Mouse (Mus musculus) heart, embryonic 10.5 days (tissue): ENCODE results near the gene Cacng7. TPM values are rescaled to one million over a fixed set of nuclear protein-coding genes. Genes with fewer than 3 reads are reported as not detected.
A peak's percentile ranks its signal among the peaks of the same experiment; 100 is the strongest.

ENCODE experiments used
- DNase-seq: peaks from one replicate; pipeline ENCODE4 v3.0.0-alpha.2; 2017; ENCODE audit warnings: low spot score
- H3K27ac ChIP-seq: fragments of 300-500 bp; sonication (generic); 2 replicates; pipeline ENCODE4 v1.5.1; 2016; ENCODE audit warnings: mild to moderate bottlenecking
- H3K27me3 ChIP-seq: fragments of 300-500 bp; sonication (generic); 2 replicates; pipeline ENCODE4 v1.6.1; 2016; ENCODE audit warnings: mild to moderate bottlenecking; ENCODE audit not compliant: poor library complexity, insufficient read depth, severe bottlenecking
- H3K36me3 ChIP-seq: fragments of 300-500 bp; sonication (generic); 2 replicates; pipeline ENCODE4 v1.6.1; 2016; ENCODE audit warnings: mild to moderate bottlenecking, moderate library complexity
- H3K4me1 ChIP-seq: fragments of 300-500 bp; sonication (generic); 2 replicates; pipeline ENCODE4 v1.6.1; 2016; ENCODE audit warnings: mild to moderate bottlenecking
- H3K4me3 ChIP-seq: fragments of 300-500 bp; sonication (generic); 2 replicates; pipeline ENCODE4 v1.5.1; 2016; ENCODE audit warnings: mild to moderate bottlenecking, moderate library complexity
- H3K9me3 ChIP-seq: fragments of 300-500 bp; sonication (generic); 2 replicates; pipeline ENCODE4 v1.6.1; 2016; ENCODE audit warnings: mild to moderate bottlenecking, moderate library complexity
- WGBS: fragments of 180-500 bp; shearing (Covaris S2); methylation state at CpG from one replicate; pipeline ENCODE4 v1.1.7; 2016; 5-methylcytosine and 5-hydroxymethylcytosine counted together
- polyA plus RNA-seq: library from polyadenylated mRNA; unstranded; fragments of >200 nt; fragmentation: Nextera tagmentation; extraction: Ambion mirVana; gene quantifications from 2 replicates; pipeline ENCODE4 v1.2.1, GENCODE M21; 2016

The Cacng7 gene
- polyA plus RNA-seq, 1 experiment from 2014 or later: 1.3 TPM

GRCm38 (mm10) chr7:3294794-3295193 is 38.0 kb upstream of the Cacng7 start:
- Histone ChIP-seq H3K36me3 (peaks cover 55% of the 10 kb centered on the region), H3K4me1 (peaks cover 53% of the 10 kb centered on the region)

GRCm38 (mm10) chr7:3295321-3296110 is 37.2 kb upstream of the Cacng7 start:
- no peak for DNase-seq
- Histone ChIP-seq H3K4me1 (peaks cover 52% of the 10 kb centered on the region), H3K27ac (no peak overlapping the region), H3K9me3 (no peaks in the 10 kb centered on the region; the same call in 1 of the 2 replicates), H3K36me3 (peaks cover 61% of the 10 kb centered on the region), H3K27me3 (no peaks in the 10 kb centered on the region), H3K4me3 (no peak overlapping the region)
- WGBS: 82% methylated on average over 5 of the region's 5 CpGs

More at GRCm38 (mm10) chr7:3294794-3295193, 38.0 kb upstream of the Cacng7 start:
- Histone ChIP-seq H3K9me3 (no peaks in the 10 kb centered on the region; the same call in 1 of the 2 replicates), H3K27me3 (no peaks in the 10 kb centered on the region), H3K4me3 (no peak overlapping the region), H3K27ac (no peak overlapping the region)
- WGBS: 81% methylated on average over 1 of the region's 1 CpGs
- DNase-seq: no peak

DNA sequence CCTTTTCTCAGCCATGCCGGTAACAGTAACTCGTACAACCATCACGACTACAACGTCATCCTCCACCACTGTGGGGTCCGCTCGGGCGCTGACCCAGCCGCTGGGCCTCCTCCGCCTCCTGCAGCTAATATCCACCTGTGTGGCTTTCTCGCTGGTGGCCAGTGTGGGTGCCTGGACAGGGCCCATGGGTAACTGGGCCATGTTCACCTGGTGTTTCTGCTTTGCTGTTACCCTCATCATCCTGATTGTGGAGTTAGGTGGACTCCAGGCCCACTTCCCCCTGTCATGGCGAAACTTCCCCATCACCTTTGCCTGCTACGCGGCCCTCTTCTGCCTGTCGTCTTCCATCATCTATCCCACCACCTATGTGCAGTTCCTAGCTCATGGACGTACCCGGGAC is 36.0 kb upstream of the Cacng7 start:
- Histone ChIP-seq H3K9me3 (no peaks in the 10 kb centered on the region), H3K36me3 (peaks cover 61% of the 10 kb centered on the region), H3K4me3 (no peak overlapping the region), H3K27me3 (no peaks in the 10 kb centered on the region), H3K4me1 (peaks cover 47% of the 10 kb centered on the region), H3K27ac (no peak overlapping the region)
- WGBS: 91% methylated on average over 16 of the region's 16 CpGs
- no peak for DNase-seq

DNA sequence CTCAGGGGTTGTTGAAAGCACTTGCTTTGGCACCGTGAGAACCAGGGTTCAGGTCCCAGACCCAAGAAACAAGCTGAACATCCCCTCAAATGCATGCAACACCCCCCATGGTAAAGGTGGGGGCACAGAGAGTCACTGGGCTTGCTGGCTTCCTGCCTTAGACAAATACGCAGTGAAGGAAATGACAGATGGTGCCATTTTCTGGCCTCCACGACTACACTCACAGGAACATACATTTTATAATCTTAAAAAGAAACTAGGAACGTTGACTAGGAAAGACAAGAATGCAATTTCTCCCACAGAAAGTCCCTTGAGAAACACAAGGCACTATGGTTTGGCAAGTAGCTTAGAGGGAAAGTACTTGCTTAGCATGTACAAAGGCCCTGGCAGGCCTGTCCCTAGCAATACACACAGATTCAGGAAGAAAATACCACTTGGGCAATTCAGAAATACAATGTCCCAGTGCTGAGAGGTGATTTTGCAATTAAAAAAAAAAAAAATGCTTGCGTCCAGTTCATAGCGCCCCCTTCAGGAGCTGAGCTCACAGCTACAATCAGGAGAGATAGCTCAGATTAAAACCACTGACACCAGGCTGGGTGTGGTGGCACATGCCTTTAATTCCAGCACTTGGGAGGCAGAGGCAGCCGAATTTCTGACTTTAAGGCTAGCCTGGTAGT is 32.7 kb upstream of the Cacng7 start:
- no peak overlapping the region for H3K4me3 ChIP-seq
- H3K27ac ChIP-seq: no peak overlapping the region
- H3K4me1 ChIP-seq: peaks cover 51% of the 10 kb centered on the region
- DNase-seq: no peak
- H3K36me3 ChIP-seq: peaks cover 47% of the 10 kb centered on the region
- WGBS: 53% methylated on average over 7 of the region's 7 CpGs
- H3K27me3 ChIP-seq: peaks cover 21% of the 10 kb centered on the region
- H3K9me3 ChIP-seq: no peaks in the 10 kb centered on the region

GRCm38 (mm10) chr7:3300891-3301627 is 31.7 kb upstream of the Cacng7 start:
- WGBS: 48% methylated on average over 8 of the region's 8 CpGs
- peak overlapping the region; percentile 60; the same call in 1 of the 2 replicates for H3K4me3 ChIP-seq
- H3K36me3 ChIP-seq: peaks cover 38% of the 10 kb centered on the region
- no peak for DNase-seq
- H3K27ac ChIP-seq: no peak overlapping the region
- peaks cover 31% of the 10 kb centered on the region for H3K27me3 ChIP-seq
- H3K9me3 ChIP-seq: no peaks in the 10 kb centered on the region
- H3K4me1 ChIP-seq: peaks cover 49% of the 10 kb centered on the region

DNA sequence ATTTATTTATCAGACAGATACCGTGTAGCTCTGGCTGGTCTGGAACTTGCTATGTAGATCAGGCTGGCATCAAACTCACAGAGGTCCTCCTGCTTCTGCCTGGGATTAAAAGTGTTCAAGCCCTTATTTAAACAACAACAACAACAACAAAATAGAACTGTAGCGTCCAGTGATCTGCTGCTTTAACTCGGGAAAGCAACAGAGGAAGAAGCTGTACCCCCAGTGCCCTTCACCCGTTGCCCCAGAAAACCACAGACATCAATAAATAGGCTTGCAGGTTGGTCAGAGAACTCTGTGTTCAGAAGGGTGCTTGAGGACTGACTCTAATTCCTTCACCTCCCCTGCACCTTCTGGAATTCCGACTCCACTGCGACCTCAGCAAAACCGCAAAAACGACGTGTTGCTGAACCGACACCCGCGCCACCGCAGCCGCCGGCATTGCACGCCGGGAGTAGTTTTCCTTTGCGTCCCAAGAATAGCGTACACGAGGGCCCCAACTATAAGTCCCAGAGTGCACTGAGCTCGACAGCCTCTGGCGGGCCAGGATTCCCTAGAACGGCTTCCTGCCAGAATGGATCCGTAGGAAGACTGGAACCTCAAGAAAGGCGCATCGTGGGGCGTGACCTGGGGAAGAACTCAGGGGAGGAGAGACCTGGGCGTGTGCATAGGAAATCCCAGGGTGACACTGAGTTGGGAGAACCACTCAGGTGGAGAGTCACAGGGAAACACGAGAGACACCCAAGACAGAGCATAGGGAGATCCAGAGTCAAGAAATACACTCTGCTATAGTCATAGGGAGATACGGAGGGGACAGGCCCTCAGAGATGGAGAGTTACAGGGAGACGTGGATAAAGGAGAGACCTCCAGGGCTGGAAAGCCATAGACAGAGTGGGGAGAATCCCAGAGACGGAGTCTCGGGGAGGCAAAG is 30.9 kb upstream of the Cacng7 start:
- peaks cover 46% of the 10 kb centered on the region for H3K4me1 ChIP-seq
- H3K4me3 ChIP-seq: peak overlapping the region; percentile 60
- H3K27me3 ChIP-seq: peaks cover 32% of the 10 kb centered on the region
- no peaks in the 10 kb centered on the region for H3K9me3 ChIP-seq
- WGBS: 5% methylated on average over 33 of the region's 33 CpGs
- peak; percentile 82 for DNase-seq
- peak overlapping the region; percentile 79 for H3K27ac ChIP-seq
- H3K36me3 ChIP-seq: peaks cover 29% of the 10 kb centered on the region

DNA sequence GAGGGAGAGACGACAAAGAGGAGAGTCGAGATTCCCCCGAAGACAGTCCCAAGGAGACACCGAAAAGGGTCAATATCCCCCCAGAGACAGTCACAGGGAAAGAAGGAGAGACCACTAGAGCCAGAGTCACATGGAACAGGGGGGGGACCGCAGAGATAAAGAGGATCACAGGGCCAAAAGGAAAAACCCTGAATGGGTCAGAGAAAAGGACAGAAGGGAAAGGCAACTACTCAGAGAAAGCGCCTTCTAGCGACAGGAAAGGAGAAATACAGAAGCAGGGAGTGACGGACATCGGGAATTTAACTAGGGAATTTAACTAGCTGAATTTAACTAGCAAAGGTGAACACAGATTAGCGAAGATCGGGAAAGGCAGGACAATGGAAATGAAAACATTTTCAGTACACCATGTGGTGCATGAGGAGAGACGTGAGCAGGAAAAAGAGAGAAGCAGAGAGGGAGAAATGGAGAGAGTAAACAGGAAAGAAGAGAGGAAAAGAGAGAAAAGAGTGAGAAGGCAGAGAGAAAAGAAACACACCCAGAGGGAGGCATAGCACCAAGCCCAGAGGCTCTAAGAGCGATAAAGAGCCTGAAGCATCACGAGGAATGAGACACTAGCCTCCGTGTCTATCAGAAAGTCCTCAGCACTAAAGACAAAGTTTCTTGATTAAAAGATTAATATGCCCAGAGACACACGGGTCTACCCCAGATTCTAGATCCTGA is 30.0 kb upstream of the Cacng7 start:
- peaks cover 37% of the 10 kb centered on the region for H3K4me1 ChIP-seq
- peaks cover 32% of the 10 kb centered on the region for H3K27me3 ChIP-seq
- peaks cover 21% of the 10 kb centered on the region for H3K36me3 ChIP-seq
- peak overlapping the region; percentile 79 for H3K27ac ChIP-seq
- peak overlapping the region; percentile 60 for H3K4me3 ChIP-seq
- DNase-seq: no peak
- no peaks in the 10 kb centered on the region for H3K9me3 ChIP-seq
- 3% methylated on average over 16 of the region's 16 CpGs for WGBS

- peak overlapping the region; percentile 60 for H3K4me3 ChIP-seq
- H3K36me3 ChIP-seq: peaks cover 15% of the 10 kb centered on the region
- DNase-seq: peak; percentile 76
- WGBS: under 1% methylated on average over 25 of the region's 29 CpGs
- peaks cover 31% of the 10 kb centered on the region for H3K4me1 ChIP-seq
- no peaks in the 10 kb centered on the region for H3K9me3 ChIP-seq
- H3K27me3 ChIP-seq: peaks cover 32% of the 10 kb centered on the region
- H3K27ac ChIP-seq: 0 out of 2 replicates have a peak overlapping the region, but pooled peaks have one; percentile 2
Observed at GRCm38 (mm10) chr7:3303276-3303781, 29.4 kb upstream of the Cacng7 start.

DNA sequence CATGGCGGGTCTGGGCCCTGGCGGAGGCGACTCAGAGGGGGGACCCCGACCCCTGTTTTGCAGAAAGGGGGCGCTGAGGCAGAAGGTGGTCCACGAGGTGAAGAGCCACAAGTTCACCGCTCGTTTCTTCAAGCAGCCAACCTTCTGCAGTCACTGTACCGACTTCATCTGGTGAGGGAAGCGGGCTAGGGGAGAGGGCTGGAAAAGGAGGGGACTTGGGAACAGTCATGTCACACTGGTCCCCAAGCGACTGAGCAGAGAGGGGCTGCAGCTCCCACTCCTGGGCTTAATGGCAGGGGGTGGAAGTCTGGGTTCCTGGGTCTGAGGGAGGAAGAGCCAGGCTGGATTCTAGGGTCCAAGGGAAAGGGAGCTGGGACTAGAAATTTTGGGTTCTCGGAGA is 29.0 kb upstream of the Cacng7 start:
- DNase-seq: no peak
- 0 out of 2 replicates have a peak overlapping the region, but pooled peaks have one; percentile 2 for H3K27ac ChIP-seq
- peaks cover 13% of the 10 kb centered on the region for H3K36me3 ChIP-seq
- peaks cover 35% of the 10 kb centered on the region for H3K27me3 ChIP-seq
- H3K9me3 ChIP-seq: no peaks in the 10 kb centered on the region
- H3K4me3 ChIP-seq: peak overlapping the region; percentile 60
- H3K4me1 ChIP-seq: peaks cover 27% of the 10 kb centered on the region
- 5% methylated on average over 12 of the region's 12 CpGs for WGBS

DNA sequence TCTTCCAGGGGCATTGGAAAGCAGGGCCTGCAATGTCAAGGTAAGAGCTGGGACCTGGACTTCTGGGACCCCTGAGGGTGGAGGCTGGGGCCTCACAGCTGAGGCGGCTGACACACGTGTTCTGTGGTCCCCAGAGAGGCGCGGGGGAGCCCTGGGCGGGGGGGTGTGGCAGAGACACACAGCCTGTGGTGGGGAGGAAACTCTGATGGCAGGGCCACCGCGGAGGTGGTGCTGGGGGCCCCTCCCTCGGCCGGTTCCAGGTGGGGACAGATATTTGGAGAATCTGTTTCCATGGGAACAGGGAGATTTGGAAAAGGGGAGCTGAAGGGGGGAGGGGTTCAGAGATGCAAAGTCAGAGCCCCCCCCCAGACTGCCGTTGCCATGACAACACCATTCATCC is 28.5 kb upstream of the Cacng7 start:
- H3K4me3 ChIP-seq: peak overlapping the region; percentile 60; the same call in 1 of the 2 replicates
- WGBS: 6% methylated on average over 10 of the region's 10 CpGs

DNA sequence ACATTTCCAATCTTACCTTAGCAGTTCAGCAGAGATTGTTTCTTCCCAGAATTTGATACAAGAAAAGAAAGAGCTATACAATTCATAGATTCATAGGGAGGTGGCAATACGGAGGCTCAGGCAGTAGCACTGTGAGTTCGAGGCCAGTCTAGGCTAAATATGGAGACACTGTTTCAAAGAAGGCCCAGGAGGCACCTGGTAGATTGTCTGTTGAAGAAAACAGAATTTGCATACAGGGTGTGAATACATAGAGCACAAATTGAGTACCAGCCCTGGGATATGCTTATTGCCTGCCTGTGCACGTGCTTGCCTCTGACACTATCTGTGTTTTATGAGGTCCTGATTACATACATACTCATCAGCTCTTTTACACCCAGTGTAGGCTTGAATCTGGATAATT is 26.4 kb upstream of the Cacng7 start:
- H3K9me3 ChIP-seq: no peaks in the 10 kb centered on the region
- H3K27me3 ChIP-seq: peaks cover 40% of the 10 kb centered on the region
- H3K27ac ChIP-seq: no peak overlapping the region
- 77% methylated on average over 3 of the region's 3 CpGs for WGBS
- H3K36me3 ChIP-seq: no peaks in the 10 kb centered on the region
- peaks cover 26% of the 10 kb centered on the region for H3K4me1 ChIP-seq
- no peak for DNase-seq
- H3K4me3 ChIP-seq: no peak overlapping the region

More for the DNA sequence above, 28.5 kb upstream of the Cacng7 start:
- Histone ChIP-seq H3K27me3 (peaks cover 40% of the 10 kb centered on the region), H3K4me1 (peaks cover 26% of the 10 kb centered on the region), H3K9me3 (no peaks in the 10 kb centered on the region), H3K36me3 (peaks cover 11% of the 10 kb centered on the region), H3K27ac (no peak overlapping the region)
- no peak for DNase-seq
